ENCODE assay signal across 8 mouse cellular contexts in genomic region chr19:47279788-47280532, GRCm38 (mm10).
A peak's percentile ranks its signal among the peaks of the same experiment; 100 is the strongest.
DNase-seq lines count a peak whose midpoint lies in the region; ATAC-seq and TF ChIP-seq lines count a peak whose summit lies in the region.

No protein-coding gene starts in this region.

- no peaks in the 10 kb centered on the region for H3K4me1 ChIP-seq in intestine, postnatal 0 days (replicated peaks; ENCODE audit: control insufficient read depth, insufficient read depth, low read length)

- intact Hi-C loops in left cerebral cortex, adult 2 months (cut with DNase I), result loop anchor here (10.0 kb wide), 1 partner anchor 215 kb away; no protein-coding TSS in a partner anchor

- H3K4me3 ChIP-seq in intestine, postnatal 0 days (ENCODE audit: low read depth, low read length), result no peak overlapping the region
- H3K4me3 ChIP-seq in left cerebral cortex, adult 2 months, result no peak overlapping the region

- H3K27ac ChIP-seq in intestine, postnatal 0 days (ENCODE audit: low read depth, low read length), result peak overlapping the region; percentile 37; the same call in 1 of the 2 replicates
- peak overlapping the region; percentile 78 for H3K27ac ChIP-seq in left cerebral cortex, adult 2 months

- no peak for ATAC-seq in intestine, postnatal 0 days

- peaks cover 41% of the 10 kb centered on the region; the same call in 1 of the 2 replicates for H3K36me3 ChIP-seq in intestine, postnatal 0 days (ENCODE audit: control insufficient read depth, insufficient read depth)

- no peak overlapping the region for H3K4me2 ChIP-seq in intestine, postnatal 0 days (replicated peaks; ENCODE audit: low read depth)

- H3K27me3 ChIP-seq in intestine, postnatal 0 days (replicated peaks; ENCODE audit: control insufficient read depth, insufficient read depth, low read length), result no peaks in the 10 kb centered on the region

- TF ChIP-seq CTCF in intestine, postnatal 0 days (IDR thresholded peaks at IDR 0.05; ENCODE audit: low read depth), result no peak
- TF ChIP-seq CTCF in left cerebral cortex, adult 2 months (IDR thresholded peaks at IDR 0.05), result no peak; the same call in 1 of the 2 replicates

- 68% methylated on average over 15 of the region's 15 CpGs for WGBS in intestine, postnatal 0 days

- H3K9ac ChIP-seq in intestine, postnatal 0 days (ENCODE audit: low read depth, low read length), result no peak overlapping the region

- peak; percentile 89 for DNase-seq in Muller cell, postnatal 12 days (ENCODE audit: inconsistent ontology term)
- peak; percentile 95 to 97 for DNase-seq in cerebellum, adult 18-20 months
- DNase-seq in gastrocnemius, postnatal 10 days, result peak; percentile 95
- DNase-seq in left cerebral cortex, adult 2 months (ENCODE audit: extremely low spot score in 1 of 2, low spot score in 2 of 2), result peak; percentile 78 to 83
- peak; percentile 71 for DNase-seq in ovary, adult 18-20 months (ENCODE audit: low spot score)
- DNase-seq in T-cell, adult 2 months (ENCODE audit: low spot score), result no peak
- DNase-seq in embryo, embryonic 9.5 days (ENCODE audit: extremely low spot score), result no peak

- H3K9me3 ChIP-seq in intestine, postnatal 0 days (ENCODE audit: control insufficient read depth), result no peaks in the 10 kb centered on the region

Comparison
In these comparisons a context has a peak if more than half of its experiments do, and no peak if none do; other contexts are left out.
1. DNase-seq: peak in Muller cell, postnatal 12 days (single experiment), cerebellum, adult 18-20 months (2 of 2), gastrocnemius, postnatal 10 days (single experiment), left cerebral cortex, adult 2 months (2 of 2) and ovary, adult 18-20 months (single experiment); none in T-cell, adult 2 months (single experiment) and embryo, embryonic 9.5 days (single experiment).